In the genomic region with DNA sequence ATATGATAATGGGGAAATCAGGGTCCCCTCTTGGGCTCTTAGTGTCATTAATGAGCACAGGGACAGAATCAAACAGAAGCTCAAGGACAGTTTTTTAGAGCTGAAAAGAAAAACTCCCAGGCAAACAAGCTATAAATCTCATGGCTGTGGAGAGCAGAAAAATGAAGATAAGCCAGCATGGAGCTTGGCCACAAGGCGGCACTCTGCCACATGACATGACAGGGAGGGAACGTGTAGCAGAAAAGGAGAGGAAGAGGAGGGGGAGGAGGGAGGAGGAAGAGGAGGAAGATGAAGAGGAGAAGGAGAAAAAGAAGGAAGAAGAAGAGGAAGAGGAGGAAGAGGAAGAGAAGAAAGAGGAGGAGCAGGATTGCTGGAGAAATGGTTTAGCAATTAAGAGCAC, we compare ENCODE assay signal across 14 mouse cellular contexts. TPM values are rescaled to one million over a fixed set of nuclear protein-coding genes. Genes with fewer than 3 reads are reported as not detected.
DNase-seq lines count a peak whose midpoint lies in the region; ATAC-seq and TF ChIP-seq lines count a peak whose summit lies in the region.
"Had no signal": no experiment of that assay in that cellular context is flagged by ENCODE, and none has a peak within 500 bp of the region (broad histone marks: within the 10 kb centered on the region; RNA-seq: fewer than 3 reads in every experiment).

No protein-coding gene starts in this region.

- no peaks in the 10 kb centered on the region for H3K9me3 ChIP-seq in hindbrain, postnatal 0 days (ENCODE audit: low read length)
- H3K9me3 ChIP-seq in hindbrain, embryonic 14.5 days (ENCODE audit: control insufficient read depth, low read length) = no peaks in the 10 kb centered on the region
- H3K9me3 ChIP-seq: megakaryocyte, embryonic 14.5 days had no signal

- no peak for ATAC-seq in hindbrain, postnatal 0 days
- no peak for ATAC-seq in hindbrain, embryonic 14.5 days (ENCODE audit: low FRiP score)

- no peak for TF ChIP-seq POLR2A in brain, embryonic 14.5 days (IDR thresholded peaks at IDR 0.05; ENCODE audit: borderline replicate concordance, extremely low read depth, insufficient read depth, insufficient read length, poor library complexity, severe bottlenecking)

- no peak overlapping the region for H3K27ac ChIP-seq in hindbrain, postnatal 0 days
- H3K27ac ChIP-seq in hindbrain, embryonic 14.5 days = no peak overlapping the region

- H3K4me3 ChIP-seq in hindbrain, postnatal 0 days (ENCODE audit: low read length) = no peak overlapping the region
- H3K4me3 ChIP-seq in hindbrain, embryonic 14.5 days (replicated peaks; ENCODE audit: low read length) = no peak overlapping the region
- H3K4me3 ChIP-seq: megakaryocyte, embryonic 14.5 days had no signal

- H3K36me3 ChIP-seq in hindbrain, postnatal 0 days (ENCODE audit: insufficient read depth, low read length) = no peaks in the 10 kb centered on the region
- no peaks in the 10 kb centered on the region for H3K36me3 ChIP-seq in hindbrain, embryonic 14.5 days (replicated peaks; ENCODE audit: control insufficient read depth, insufficient read depth)

- WGBS in hindbrain, postnatal 0 days = 0% methylated on average over 2 of the region's 2 CpGs
- WGBS in hindbrain, embryonic 14.5 days = 0% methylated on average over 2 of the region's 2 CpGs

- H3K27me3 ChIP-seq in hindbrain, postnatal 0 days (ENCODE audit: insufficient read depth, low read length) = no peaks in the 10 kb centered on the region
- H3K27me3 ChIP-seq in hindbrain, embryonic 14.5 days (ENCODE audit: control insufficient read depth, insufficient read depth, low read length) = no peaks in the 10 kb centered on the region

- peak; percentile 47 for DNase-seq in hindbrain, postnatal 0 days (ENCODE audit: low spot score)
- no peak for DNase-seq in hindbrain, embryonic 14.5 days (ENCODE audit: low spot score)
- DNase-seq in right cerebral cortex, postnatal 4 days = peak; percentile 26
- no peak for DNase-seq in right cerebral cortex, postnatal 10 days (ENCODE audit: low spot score in 2 of 2)
- peak; percentile 49 for DNase-seq in brain, embryonic 14.5 days (ENCODE audit: low read depth)
- DNase-seq in retina, postnatal 1 day = peak; percentile 63
- no peak for DNase-seq in adipocyte (ENCODE audit: low spot score)
- DNase-seq: cerebellum, adult 9-10 months; heart, postnatal 14 days; right cerebral cortex, postnatal 14 days had no signal

- no peak overlapping the region for H3K4me2 ChIP-seq in hindbrain, postnatal 0 days (ENCODE audit: low read depth, low read length)
- H3K4me2 ChIP-seq in hindbrain, embryonic 14.5 days (replicated peaks) = no peak overlapping the region

- no peaks in the 10 kb centered on the region for H3K4me1 ChIP-seq in hindbrain, postnatal 0 days (ENCODE audit: insufficient read depth, low read length)
- no peaks in the 10 kb centered on the region for H3K4me1 ChIP-seq in hindbrain, embryonic 14.5 days (replicated peaks; ENCODE audit: control insufficient read depth, insufficient read depth, low read length)
- H3K4me1 ChIP-seq: megakaryocyte, embryonic 14.5 days had no signal

- TF ChIP-seq CTCF in hindbrain, postnatal 0 days (IDR thresholded peaks at IDR 0.05; ENCODE audit: low read depth) = peak; percentile 73
- peak; percentile 71; the same call in 1 of the 2 replicates for TF ChIP-seq CTCF in brain, embryonic 14.5 days (IDR thresholded peaks at IDR 0.05; ENCODE audit: borderline replicate concordance, extremely low read depth, insufficient read depth, insufficient read length)

- no peak overlapping the region for H3K9ac ChIP-seq in hindbrain, postnatal 0 days (replicated peaks; ENCODE audit: low read length)
- no peak overlapping the region for H3K9ac ChIP-seq in hindbrain, embryonic 14.5 days

RNA-seq across cellular contexts. Expression of a gene that starts 29.2 kb away (rescaled TPM):
- total RNA-seq in hindbrain, postnatal 0 days (2014; rRNA removed) = 0.29 and 0.37 TPM in 2 replicates
- 0.16 TPM in 1 of 2 replicates, not detected in the other for polyA plus RNA-seq in hindbrain, postnatal 0 days (2015; fragmentation: Nextera tagmentation; extraction: Ambion mirVana)
- 0.26 TPM in 1 of 2 replicates, not detected in the other for polyA plus RNA-seq in hindbrain, embryonic 14.5 days (2014; fragmentation: Nextera tagmentation; extraction: Ambion mirVana)
- 0.18 TPM in 1 of 2 replicates, not detected in the other for polyA plus RNA-seq in brain, embryonic 14.5 days (2012; rRNA removed)
- total RNA-seq: heart, postnatal 14 days had no signal
- polyA plus RNA-seq: urinary bladder, adult 2 months had no signal

RNA-seq across cellular contexts. Expression of a gene that starts 37.3 kb away (rescaled TPM):
- total RNA-seq in hindbrain, postnatal 0 days (2014; rRNA removed) = 51.3 and 62.1 TPM in 2 replicates
- 59.7 and 60.5 TPM in 2 replicates for polyA plus RNA-seq in hindbrain, postnatal 0 days (2015; fragmentation: Nextera tagmentation; extraction: Ambion mirVana)
- 30.1 and 32.8 TPM in 2 replicates for polyA plus RNA-seq in hindbrain, embryonic 14.5 days (2014; fragmentation: Nextera tagmentation; extraction: Ambion mirVana)
- polyA plus RNA-seq in brain, embryonic 14.5 days (2012; rRNA removed) = 227 and 321 TPM in 2 replicates

RNA-seq across cellular contexts. Expression of a gene that starts 52.8 kb away (rescaled TPM):
- total RNA-seq in hindbrain, postnatal 0 days (2014; rRNA removed) = not detected in 2 replicates
- not detected in 2 replicates for polyA plus RNA-seq in hindbrain, postnatal 0 days (2015; fragmentation: Nextera tagmentation; extraction: Ambion mirVana)
- polyA plus RNA-seq in hindbrain, embryonic 14.5 days (2014; fragmentation: Nextera tagmentation; extraction: Ambion mirVana) = not detected in 2 replicates
- polyA plus RNA-seq in brain, embryonic 14.5 days (2012; rRNA removed) = 0.05 TPM in 1 of 2 replicates, not detected in the other
- total RNA-seq: heart, postnatal 14 days; left cerebral cortex, adult 18-20 months had no signal
- polyA plus RNA-seq: frontal cortex, adult 2 months; urinary bladder, adult 2 months had no signal

RNA-seq across cellular contexts. Expression of a gene that starts 57.9 kb away (rescaled TPM):
- total RNA-seq in hindbrain, postnatal 0 days (2014; rRNA removed) = not detected in 2 replicates
- polyA plus RNA-seq in hindbrain, postnatal 0 days (2015; fragmentation: Nextera tagmentation; extraction: Ambion mirVana) = not detected in 2 replicates
- polyA plus RNA-seq in hindbrain, embryonic 14.5 days (2014; fragmentation: Nextera tagmentation; extraction: Ambion mirVana) = not detected in 2 replicates
- polyA plus RNA-seq in brain, embryonic 14.5 days (2012; rRNA removed) = 0.01 TPM in 1 of 2 replicates, not detected in the other
- total RNA-seq: heart, postnatal 14 days; left cerebral cortex, adult 18-20 months had no signal
- polyA plus RNA-seq: frontal cortex, adult 2 months; urinary bladder, adult 2 months had no signal

Comparison
In these comparisons a context has a peak if more than half of its experiments do, and no peak if none do; other contexts are left out.
1. DNase-seq: peak in hindbrain, postnatal 0 days (single experiment), right cerebral cortex, postnatal 4 days (single experiment), brain, embryonic 14.5 days (single experiment) and retina, postnatal 1 day (single experiment); none in hindbrain, embryonic 14.5 days (single experiment), right cerebral cortex, postnatal 10 days (0 of 2) and adipocyte (single experiment).